ENCODE assay signal across 22 mouse cellular contexts in the genomic region with DNA sequence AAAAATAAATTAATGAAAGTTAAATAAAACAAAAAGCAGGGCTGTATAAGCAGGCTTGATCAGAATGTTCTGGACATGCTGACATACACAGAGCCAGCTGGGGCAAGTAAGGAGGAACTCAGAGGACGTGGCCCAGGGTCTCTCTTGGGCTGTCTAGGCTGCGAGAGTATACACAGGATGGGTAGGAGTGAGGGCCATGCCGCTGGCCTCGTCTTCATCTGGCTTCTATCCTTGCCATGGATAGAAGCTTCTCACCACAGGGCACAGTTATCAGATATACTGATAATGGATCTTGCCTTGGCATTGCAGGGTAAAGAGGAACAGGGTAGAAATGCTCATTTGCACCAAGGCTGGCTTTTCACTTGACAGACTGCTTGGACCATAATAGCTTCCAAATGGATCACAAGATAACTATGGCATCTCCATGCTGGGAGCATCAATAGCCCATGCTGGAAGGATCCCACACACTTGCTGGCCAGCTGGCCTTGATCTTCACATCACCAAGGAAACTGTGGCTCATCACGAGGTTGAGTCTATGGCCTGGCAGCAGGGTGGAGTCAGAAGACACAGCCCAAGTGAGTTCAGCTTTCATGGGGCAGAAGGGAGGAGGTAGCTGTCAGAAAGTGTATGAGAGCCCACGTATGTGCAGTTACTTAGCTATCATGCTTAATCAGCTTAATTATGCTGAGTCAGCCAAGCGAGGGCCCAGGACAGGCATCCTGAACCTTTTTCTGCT. TPM values are rescaled to one million over a fixed set of nuclear protein-coding genes. Genes with fewer than 3 reads are reported as not detected.
DNase-seq lines count a peak whose midpoint lies in the region; ATAC-seq and TF ChIP-seq lines count a peak whose summit lies in the region.
"Had no signal": no experiment of that assay in that cellular context is flagged by ENCODE, and none has a peak within 500 bp of the region (broad histone marks: within the 10 kb centered on the region; RNA-seq: fewer than 3 reads in every experiment).

No protein-coding gene starts in this region.

- H3K9ac ChIP-seq in hindbrain, postnatal 0 days (replicated peaks; ENCODE audit: low read length): no peak overlapping the region
- no peak overlapping the region for H3K9ac ChIP-seq in ES-E14 (ENCODE audit: insufficient read depth, low read depth, low read length, poor library complexity, severe bottlenecking)
- no peak overlapping the region for H3K9ac ChIP-seq in hindbrain, embryonic 14.5 days
- H3K9ac ChIP-seq: limb, embryonic 13.5 days; lung, embryonic 14.5 days; midbrain, embryonic 13.5 days; stomach, embryonic 15.5 days had no signal

- H3K27ac ChIP-seq in hindbrain, postnatal 0 days: no peak overlapping the region; the same call in 1 of the 2 replicates
- H3K27ac ChIP-seq in hindbrain, embryonic 10.5 days: no peak overlapping the region
- no peak overlapping the region for H3K27ac ChIP-seq in ES-E14 (ENCODE audit: insufficient read depth, low read depth, low read length, poor library complexity, severe bottlenecking)
- no peak overlapping the region for H3K27ac ChIP-seq in hindbrain, embryonic 14.5 days
- H3K27ac ChIP-seq: heart, embryonic 10.5 days; kidney, postnatal 0 days; limb, embryonic 13.5 days; midbrain, embryonic 13.5 days; stomach, embryonic 15.5 days had no signal

- H3K27me3 ChIP-seq in hindbrain, postnatal 0 days (ENCODE audit: insufficient read depth, low read length): no peaks in the 10 kb centered on the region
- no peaks in the 10 kb centered on the region for H3K27me3 ChIP-seq in hindbrain, embryonic 10.5 days (ENCODE audit: insufficient read depth, poor library complexity, severe bottlenecking)
- no peaks in the 10 kb centered on the region for H3K27me3 ChIP-seq in hindbrain, embryonic 14.5 days (ENCODE audit: control insufficient read depth, insufficient read depth, low read length)
- H3K27me3 ChIP-seq: limb, embryonic 13.5 days; midbrain, embryonic 13.5 days; stomach, embryonic 15.5 days had no signal

- no peak overlapping the region for H3K4me3 ChIP-seq in hindbrain, postnatal 0 days (ENCODE audit: low read length)
- no peak overlapping the region for H3K4me3 ChIP-seq in hindbrain, embryonic 10.5 days
- H3K4me3 ChIP-seq in ES-E14 (ENCODE audit: insufficient read depth in 1 of 2, low read depth in 1 of 2, low read length in 2 of 2, poor library complexity in 1 of 2, severe bottlenecking in 1 of 2): no peak overlapping the region
- H3K4me3 ChIP-seq in hindbrain, embryonic 14.5 days (replicated peaks; ENCODE audit: low read length): no peak overlapping the region
- H3K4me3 ChIP-seq: heart, embryonic 10.5 days; limb, embryonic 13.5 days; midbrain, embryonic 13.5 days; stomach, embryonic 15.5 days had no signal

- H3K36me3 ChIP-seq in hindbrain, postnatal 0 days (ENCODE audit: insufficient read depth, low read length): peaks cover 10% of the 10 kb centered on the region; the same call in 1 of the 2 replicates
- peaks cover 32% of the 10 kb centered on the region for H3K36me3 ChIP-seq in hindbrain, embryonic 10.5 days
- H3K36me3 ChIP-seq in ES-E14 (ENCODE audit: control insufficient read depth, insufficient read depth, low read length, poor library complexity, severe bottlenecking): no peaks in the 10 kb centered on the region
- H3K36me3 ChIP-seq in hindbrain, embryonic 14.5 days (replicated peaks; ENCODE audit: control insufficient read depth, insufficient read depth): peaks cover 24% of the 10 kb centered on the region
- H3K36me3 ChIP-seq: stomach, embryonic 15.5 days had no signal

- in situ Hi-C loops in ES-E14 (cut with MboI; ENCODE audit: low sequenced_read_pairs in 2 of 2, unreplicated experiment in 2 of 2): no loop called here

- peak; percentile 69 for ATAC-seq in hindbrain, postnatal 0 days
- peak; percentile 55 for ATAC-seq in erythroblast, adult 5-6 weeks (replicated peaks; ENCODE audit: low FRiP score, poor library complexity, severe bottlenecking)
- no peak for ATAC-seq in hindbrain, embryonic 14.5 days (ENCODE audit: low FRiP score)
- ATAC-seq: forebrain, embryonic 16.5 days; hindbrain, embryonic 16.5 days; midbrain, embryonic 13.5 days had no signal

- no peak for DNase-seq in hindbrain, postnatal 0 days (ENCODE audit: low spot score)
- no peak for DNase-seq in hindbrain, embryonic 10.5 days (ENCODE audit: low spot score)
- no peak for DNase-seq in ES-E14 (ENCODE audit: low read depth, low spot score)
- DNase-seq in adrenal gland, adult 2 months: peak; percentile 84
- DNase-seq in lung, postnatal 14 days: no peak
- DNase-seq in hindbrain, embryonic 14.5 days (ENCODE audit: low spot score): no peak
- DNase-seq: heart, postnatal 14 days; kidney, adult 11 months; lung, embryonic 14.5 days; right cerebral cortex, adult 18-20 months; spleen, adult 18-20 months; thymus, adult 2 months had no signal

- 75% methylated on average over 7 of the region's 7 CpGs for WGBS in hindbrain, postnatal 0 days
- WGBS in hindbrain, embryonic 10.5 days: 88% methylated on average over 7 of the region's 7 CpGs
- WGBS in hindbrain, embryonic 14.5 days: 87% methylated on average over 7 of the region's 7 CpGs

- H3K9me3 ChIP-seq in hindbrain, postnatal 0 days (ENCODE audit: low read length): no peaks in the 10 kb centered on the region
- no peaks in the 10 kb centered on the region for H3K9me3 ChIP-seq in hindbrain, embryonic 10.5 days
- no peaks in the 10 kb centered on the region for H3K9me3 ChIP-seq in ES-E14 (ENCODE audit: control insufficient read depth, insufficient read depth, low read depth, low read length)
- no peaks in the 10 kb centered on the region for H3K9me3 ChIP-seq in hindbrain, embryonic 14.5 days (ENCODE audit: control insufficient read depth, low read length)
- H3K9me3 ChIP-seq: G1E; heart, embryonic 10.5 days; limb, embryonic 13.5 days; midbrain, embryonic 13.5 days; stomach, embryonic 15.5 days had no signal

- no peaks in the 10 kb centered on the region for H3K4me1 ChIP-seq in hindbrain, postnatal 0 days (ENCODE audit: insufficient read depth, low read length)
- H3K4me1 ChIP-seq in hindbrain, embryonic 10.5 days (replicated peaks): 0 out of 2 replicates have a peak, but pooled peaks cover 6% of the 10 kb centered on the region
- no peaks in the 10 kb centered on the region for H3K4me1 ChIP-seq in ES-E14 (ENCODE audit: control insufficient read depth in 2 of 2, insufficient read depth in 2 of 2, low read length in 2 of 2, poor library complexity in 1 of 2)
- no peaks in the 10 kb centered on the region for H3K4me1 ChIP-seq in hindbrain, embryonic 14.5 days (replicated peaks; ENCODE audit: control insufficient read depth, insufficient read depth, low read length)
- H3K4me1 ChIP-seq: limb, embryonic 13.5 days; midbrain, embryonic 13.5 days; stomach, embryonic 15.5 days had no signal

- H3K4me2 ChIP-seq in hindbrain, postnatal 0 days (ENCODE audit: low read depth, low read length): no peak overlapping the region
- no peak overlapping the region for H3K4me2 ChIP-seq in hindbrain, embryonic 14.5 days (replicated peaks)
- H3K4me2 ChIP-seq: limb, embryonic 13.5 days; lung, embryonic 14.5 days; midbrain, embryonic 13.5 days; stomach, embryonic 15.5 days had no signal

- TF ChIP-seq CTCF in hindbrain, postnatal 0 days (IDR thresholded peaks at IDR 0.05; ENCODE audit: low read depth): no peak

RNA-seq across cellular contexts. Expression of a gene that starts 26.9 kb away (rescaled TPM):
- total RNA-seq in hindbrain, postnatal 0 days (2014; rRNA removed): 101 and 119 TPM in 2 replicates
- polyA plus RNA-seq in hindbrain, postnatal 0 days (2015; fragmentation: Nextera tagmentation; extraction: Ambion mirVana): 78.2 and 83.9 TPM in 2 replicates
- 36.3 and 38.6 TPM in 2 replicates for polyA plus RNA-seq in hindbrain, embryonic 10.5 days (2016; fragmentation: Nextera tagmentation; extraction: Ambion mirVana)
- total RNA-seq in ES-E14 (2012; rRNA removed): 75.9 and 98.8 TPM in 2 replicates
- 100 to 1,000 TPM in 1 of 2 experiments, 10 to 100 TPM in 1; 47.8 to 125 TPM for total RNA-seq in adrenal gland, adult 2 months (2021)
- polyA plus RNA-seq in adrenal gland, adult 2 months (2012; rRNA removed): 227 and 256 TPM in 2 replicates
- 0.58 and 1.7 TPM in 2 replicates for total RNA-seq in erythroblast, adult 5-6 weeks (2015; ENCODE audit: low replicate concordance)
- 2.2 and 7.7 TPM in 2 replicates for total RNA-seq in erythroblast, adult 5-6 weeks (2017; ENCODE audit: low replicate concordance)
- polyA plus RNA-seq in hindbrain, embryonic 14.5 days (2014; fragmentation: Nextera tagmentation; extraction: Ambion mirVana): 61.0 and 62.2 TPM in 2 replicates
- total RNA-seq: neutrophil, adult 5-6 weeks had no signal

RNA-seq across cellular contexts. Expression of a gene that starts 27.1 kb away (rescaled TPM):
- 25.5 and 46.1 TPM in 2 replicates for total RNA-seq in hindbrain, postnatal 0 days (2014; rRNA removed)
- polyA plus RNA-seq in hindbrain, postnatal 0 days (2015; fragmentation: Nextera tagmentation; extraction: Ambion mirVana): 75.9 and 81.6 TPM in 2 replicates
- 89.5 and 90.0 TPM in 2 replicates for polyA plus RNA-seq in hindbrain, embryonic 10.5 days (2016; fragmentation: Nextera tagmentation; extraction: Ambion mirVana)
- total RNA-seq in ES-E14 (2012; rRNA removed): 110 and 120 TPM in 2 replicates
- total RNA-seq in adrenal gland, adult 2 months (2021): 100 to 1,000 TPM in 1 of 2 experiments, 10 to 100 TPM in 1; 84.4 to 140 TPM
- polyA plus RNA-seq in adrenal gland, adult 2 months (2012; rRNA removed): 68.5 and 71.0 TPM in 2 replicates
- 7.3 and 10.0 TPM in 2 replicates for total RNA-seq in erythroblast, adult 5-6 weeks (2015; ENCODE audit: low replicate concordance)
- total RNA-seq in erythroblast, adult 5-6 weeks (2017; ENCODE audit: low replicate concordance): 5.4 and 9.5 TPM in 2 replicates
- 81.9 and 93.0 TPM in 2 replicates for polyA plus RNA-seq in hindbrain, embryonic 14.5 days (2014; fragmentation: Nextera tagmentation; extraction: Ambion mirVana)

RNA-seq across cellular contexts. Expression of a gene that starts 34.8 kb away (rescaled TPM):
- 62.6 and 79.4 TPM in 2 replicates for total RNA-seq in hindbrain, postnatal 0 days (2014; rRNA removed)
- polyA plus RNA-seq in hindbrain, postnatal 0 days (2015; fragmentation: Nextera tagmentation; extraction: Ambion mirVana): 16.1 and 18.5 TPM in 2 replicates
- 26.0 and 29.7 TPM in 2 replicates for polyA plus RNA-seq in hindbrain, embryonic 10.5 days (2016; fragmentation: Nextera tagmentation; extraction: Ambion mirVana)
- total RNA-seq in ES-E14 (2012; rRNA removed): 238 and 257 TPM in 2 replicates
- total RNA-seq in adrenal gland, adult 2 months (2021): 100 to 1,000 TPM; 325 to 452 TPM
- polyA plus RNA-seq in adrenal gland, adult 2 months (2012; rRNA removed): 899 and 918 TPM in 2 replicates
- total RNA-seq in erythroblast, adult 5-6 weeks (2015; ENCODE audit: low replicate concordance): 5.2 TPM in 1 of 2 replicates, not detected in the other
- total RNA-seq in erythroblast, adult 5-6 weeks (2017; ENCODE audit: low replicate concordance): 9.5 and 11.0 TPM in 2 replicates
- polyA plus RNA-seq in hindbrain, embryonic 14.5 days (2014; fragmentation: Nextera tagmentation; extraction: Ambion mirVana): 47.0 and 50.4 TPM in 2 replicates

RNA-seq across cellular contexts. Expression of a gene that starts 37.7 kb away (rescaled TPM):
- total RNA-seq in hindbrain, postnatal 0 days (2014; rRNA removed): 34.2 and 55.2 TPM in 2 replicates
- polyA plus RNA-seq in hindbrain, postnatal 0 days (2015; fragmentation: Nextera tagmentation; extraction: Ambion mirVana): 47.8 and 48.3 TPM in 2 replicates
- polyA plus RNA-seq in hindbrain, embryonic 10.5 days (2016; fragmentation: Nextera tagmentation; extraction: Ambion mirVana): 24.9 and 30.2 TPM in 2 replicates
- total RNA-seq in ES-E14 (2012; rRNA removed): 30.1 and 46.1 TPM in 2 replicates
- total RNA-seq in adrenal gland, adult 2 months (2021): 10 to 100 TPM; 50.7 to 69.2 TPM
- 34.7 and 37.4 TPM in 2 replicates for polyA plus RNA-seq in adrenal gland, adult 2 months (2012; rRNA removed)
- total RNA-seq in erythroblast, adult 5-6 weeks (2015; ENCODE audit: low replicate concordance): 4.0 and 7.5 TPM in 2 replicates
- 7.5 and 8.1 TPM in 2 replicates for total RNA-seq in erythroblast, adult 5-6 weeks (2017; ENCODE audit: low replicate concordance)
- 45.5 and 47.8 TPM in 2 replicates for polyA plus RNA-seq in hindbrain, embryonic 14.5 days (2014; fragmentation: Nextera tagmentation; extraction: Ambion mirVana)

RNA-seq across cellular contexts. Expression of a gene that starts 41.1 kb away (rescaled TPM):
- total RNA-seq in hindbrain, postnatal 0 days (2014; rRNA removed): 2.1 and 5.0 TPM in 2 replicates
- polyA plus RNA-seq in hindbrain, postnatal 0 days (2015; fragmentation: Nextera tagmentation; extraction: Ambion mirVana): 6.7 and 9.1 TPM in 2 replicates
- 8.1 and 9.1 TPM in 2 replicates for polyA plus RNA-seq in hindbrain, embryonic 10.5 days (2016; fragmentation: Nextera tagmentation; extraction: Ambion mirVana)
- total RNA-seq in ES-E14 (2012; rRNA removed): 5.8 and 11.7 TPM in 2 replicates
- 10 to 100 TPM; 10.3 to 12.4 TPM for total RNA-seq in adrenal gland, adult 2 months (2021)
- polyA plus RNA-seq in adrenal gland, adult 2 months (2012; rRNA removed): 42.0 and 54.5 TPM in 2 replicates
- 0.77 TPM in 1 of 2 replicates, not detected in the other for total RNA-seq in erythroblast, adult 5-6 weeks (2015; ENCODE audit: low replicate concordance)
- total RNA-seq in erythroblast, adult 5-6 weeks (2017; ENCODE audit: low replicate concordance): 3.2 TPM in 1 of 2 replicates, not detected in the other
- polyA plus RNA-seq in hindbrain, embryonic 14.5 days (2014; fragmentation: Nextera tagmentation; extraction: Ambion mirVana): 3.7 and 8.1 TPM in 2 replicates
- polyA plus RNA-seq: G1E had no signal
